Mouse (Mus musculus): ENCODE results near the gene Hmga1.

Gene Hmga1

DNA sequence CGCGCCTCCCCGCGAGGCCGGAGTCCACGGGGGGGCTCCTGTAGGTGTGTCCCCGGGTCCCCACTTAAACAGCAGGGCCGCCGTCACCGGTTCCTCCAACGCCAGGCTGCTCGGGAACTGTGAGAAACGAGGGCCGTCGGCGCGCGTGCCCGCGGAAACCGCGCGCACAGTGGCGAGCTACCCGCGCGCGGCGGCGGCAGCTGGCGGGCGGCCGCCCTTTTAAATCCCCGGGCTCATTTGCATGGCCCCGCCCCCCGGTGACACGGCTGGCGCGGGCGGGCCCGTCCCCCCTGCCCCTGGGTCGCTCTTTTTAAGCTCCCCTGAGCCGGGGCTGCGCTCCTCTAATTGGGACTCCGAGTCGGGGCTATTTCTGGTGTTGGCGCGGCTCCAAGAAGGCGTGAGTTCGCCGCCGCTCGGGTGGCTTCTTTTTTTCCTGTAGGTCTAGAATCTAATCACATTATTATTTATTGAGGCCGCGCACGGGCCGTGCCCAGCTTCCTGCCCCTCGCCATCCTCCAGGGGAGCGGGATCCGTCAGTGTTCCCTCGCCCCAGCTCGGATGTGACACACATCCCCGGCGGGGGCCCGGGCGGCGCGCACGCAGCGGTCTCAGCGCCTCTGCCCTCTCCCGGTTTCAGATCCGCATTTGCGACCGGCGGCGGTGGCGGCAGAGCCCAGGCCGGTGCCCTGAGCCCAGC lies at the start of gene Hmga1:
TSS of gene Hmga1 (plus strand) at position 183 of the 697 bp plus-strand sequence.
- CTCF ChIA-PET, result no interaction called here

GRCm38 (mm10) chr17:27506871-27507590 lies 49.3 kb upstream of the Hmga1 start:
- CTCF ChIA-PET, result no interaction called here

DNA sequence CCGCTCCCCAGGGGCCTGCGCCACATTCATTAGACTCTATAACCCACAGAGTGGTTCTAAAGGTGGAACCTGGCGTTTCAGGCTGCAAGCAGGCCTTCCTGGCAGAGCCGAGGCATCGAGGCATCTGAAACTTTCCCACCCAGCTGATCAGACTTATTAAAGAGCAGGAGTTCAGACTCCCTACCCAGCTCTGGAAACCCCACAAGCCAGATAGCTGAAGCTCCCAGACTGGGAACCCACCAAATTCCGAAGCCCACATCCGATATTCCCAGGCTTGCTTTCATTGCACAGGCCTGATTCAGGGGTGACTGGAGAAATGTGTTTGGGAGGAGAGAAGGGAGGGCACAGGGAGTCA lies 48.7 kb upstream of the Hmga1 start:
- CTCF ChIA-PET, result no interaction called here

DNA sequence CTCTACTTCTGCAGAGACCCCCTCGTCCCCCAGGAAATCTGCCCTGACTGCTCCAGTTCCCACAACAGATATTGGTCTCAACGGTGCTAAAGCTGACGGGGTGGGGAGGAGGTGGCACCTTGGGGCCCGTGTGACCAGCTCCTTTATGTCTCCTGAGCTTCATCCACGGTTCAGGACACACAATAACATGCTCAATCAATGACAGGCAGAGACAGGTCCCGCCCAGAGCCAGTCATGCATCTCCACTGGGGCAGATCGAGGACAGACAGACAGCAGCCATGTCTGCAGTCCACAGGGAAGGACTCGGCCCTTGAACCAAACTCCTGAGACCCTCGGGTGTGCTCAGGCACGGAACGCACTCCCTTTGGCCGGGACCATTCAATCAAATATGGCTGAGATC lies 48.3 kb upstream of the Hmga1 start:
- CTCF ChIA-PET, result no interaction called here

DNA sequence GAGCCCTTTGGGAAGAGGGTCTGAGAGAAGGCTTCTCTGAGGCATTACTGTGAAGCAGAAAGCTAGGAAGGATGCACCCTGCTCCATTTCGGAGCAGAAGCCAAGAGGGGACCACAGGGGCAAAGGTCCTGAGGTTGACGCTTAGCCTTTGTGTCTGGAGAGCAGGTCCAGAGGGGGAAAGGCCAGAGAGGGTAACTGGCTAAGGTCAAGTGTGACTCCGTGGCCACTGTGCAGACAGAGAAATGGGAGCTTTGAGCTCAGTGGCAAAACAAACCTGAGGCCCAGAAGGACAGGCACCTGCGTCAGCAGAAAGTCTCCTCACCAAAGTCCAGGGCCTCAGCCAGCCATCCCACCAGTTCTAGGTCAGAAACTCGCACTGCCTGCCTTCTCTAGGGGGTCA lies 47.8 kb upstream of the Hmga1 start:
- CTCF ChIA-PET, result no interaction called here

GRCm38 (mm10) chr17:27509056-27509455 lies 47.2 kb upstream of the Hmga1 start:
- CTCF ChIA-PET, result no interaction called here

- CTCF ChIA-PET, result no interaction called here
These were observed 45.8 kb upstream of the Hmga1 start for GRCm38 (mm10) chr17:27510258-27511124.

GRCm38 (mm10) chr17:27511125-27511735 lies 45.1 kb upstream of the Hmga1 start:
- CTCF ChIA-PET, result no interaction called here

DNA sequence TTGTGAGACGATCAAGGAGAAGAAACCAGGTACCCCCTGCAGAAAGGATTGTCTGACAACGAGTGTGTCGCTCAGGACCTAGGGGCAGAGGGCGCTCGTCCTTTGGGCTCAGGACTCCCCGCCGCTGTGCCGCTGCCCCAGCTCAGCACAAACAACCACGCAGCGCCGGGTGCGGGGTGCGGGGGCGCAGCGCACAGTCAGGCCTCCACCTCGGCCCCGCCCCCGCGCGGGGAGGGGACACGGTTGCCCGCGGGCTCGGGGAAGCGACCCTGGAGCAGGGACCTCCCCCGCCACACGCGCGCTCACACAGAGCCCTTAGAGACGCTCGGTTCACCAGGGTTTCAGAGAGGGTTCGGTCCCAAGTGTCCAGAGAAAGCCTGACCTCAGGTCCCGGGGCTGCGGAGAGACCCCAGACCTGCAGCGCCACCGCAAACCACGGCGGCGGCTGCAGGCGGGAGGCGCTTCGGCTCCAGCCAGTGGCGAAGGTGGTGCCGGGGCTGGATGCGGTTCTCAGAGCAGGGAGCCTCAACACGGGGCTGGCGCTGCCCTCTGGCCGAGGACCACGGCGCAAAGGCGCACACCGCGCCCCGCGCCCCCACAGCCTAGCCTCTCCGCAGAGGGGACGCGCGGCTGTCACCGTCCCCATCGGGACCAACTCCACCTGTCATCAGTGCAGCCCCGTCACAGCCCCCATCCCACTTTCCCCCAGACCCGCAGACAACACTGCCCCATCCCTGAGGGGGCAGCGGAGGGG lies 44.3 kb upstream of the Hmga1 start:
- CTCF ChIA-PET, result no interaction called here

- CTCF ChIA-PET, result no interaction called here
These were observed 43.6 kb upstream of the Hmga1 start for GRCm38 (mm10) chr17:27512619-27513161.

GRCm38 (mm10) chr17:27513279-27513915 lies 42.9 kb upstream of the Hmga1 start:
- CTCF ChIA-PET, result no interaction called here

DNA sequence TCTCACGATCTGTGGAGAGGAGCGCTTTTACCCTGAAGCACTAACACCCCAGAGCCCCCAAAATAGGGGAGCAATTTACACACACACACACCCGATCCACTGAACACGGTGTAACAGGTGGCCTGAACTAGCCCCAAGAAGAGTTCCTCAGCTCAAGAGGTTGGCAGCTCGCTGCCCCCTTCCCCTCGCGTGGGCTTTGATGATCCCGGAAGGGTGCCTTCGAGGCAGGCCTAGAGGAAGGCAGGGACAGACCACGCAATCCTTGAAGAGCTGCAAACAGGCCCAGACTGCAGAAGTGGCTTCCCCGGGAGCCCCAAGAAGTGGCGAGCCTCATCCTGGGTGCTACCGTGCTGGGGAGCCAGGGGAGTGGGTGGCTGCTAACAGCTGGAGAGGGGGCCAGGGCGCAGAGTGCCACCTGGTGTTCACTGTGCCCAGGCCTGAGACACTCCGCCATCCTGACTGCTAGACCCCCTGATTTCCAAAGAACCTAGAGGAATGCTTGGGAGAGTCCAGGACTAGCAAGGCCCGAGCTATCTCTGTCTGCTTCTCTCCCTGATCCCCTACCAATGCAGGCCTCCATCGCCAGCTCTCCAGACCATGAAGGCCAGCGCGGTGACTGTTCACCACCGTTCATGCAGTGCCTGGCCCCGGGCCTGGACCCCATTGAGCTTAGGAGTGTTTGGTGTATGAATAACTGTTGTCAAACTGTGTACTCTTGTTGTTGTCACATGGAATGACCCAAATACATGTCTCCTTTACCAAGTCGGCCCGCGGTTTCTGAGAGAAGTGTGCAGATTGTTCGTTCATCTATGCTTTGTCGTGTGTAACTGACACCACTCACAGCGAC lies 42.2 kb upstream of the Hmga1 start:
- CTCF ChIA-PET, result no interaction called here

GRCm38 (mm10) chr17:27518296-27518695 lies 38.0 kb upstream of the Hmga1 start:
- CTCF ChIA-PET, result no interaction called here

DNA sequence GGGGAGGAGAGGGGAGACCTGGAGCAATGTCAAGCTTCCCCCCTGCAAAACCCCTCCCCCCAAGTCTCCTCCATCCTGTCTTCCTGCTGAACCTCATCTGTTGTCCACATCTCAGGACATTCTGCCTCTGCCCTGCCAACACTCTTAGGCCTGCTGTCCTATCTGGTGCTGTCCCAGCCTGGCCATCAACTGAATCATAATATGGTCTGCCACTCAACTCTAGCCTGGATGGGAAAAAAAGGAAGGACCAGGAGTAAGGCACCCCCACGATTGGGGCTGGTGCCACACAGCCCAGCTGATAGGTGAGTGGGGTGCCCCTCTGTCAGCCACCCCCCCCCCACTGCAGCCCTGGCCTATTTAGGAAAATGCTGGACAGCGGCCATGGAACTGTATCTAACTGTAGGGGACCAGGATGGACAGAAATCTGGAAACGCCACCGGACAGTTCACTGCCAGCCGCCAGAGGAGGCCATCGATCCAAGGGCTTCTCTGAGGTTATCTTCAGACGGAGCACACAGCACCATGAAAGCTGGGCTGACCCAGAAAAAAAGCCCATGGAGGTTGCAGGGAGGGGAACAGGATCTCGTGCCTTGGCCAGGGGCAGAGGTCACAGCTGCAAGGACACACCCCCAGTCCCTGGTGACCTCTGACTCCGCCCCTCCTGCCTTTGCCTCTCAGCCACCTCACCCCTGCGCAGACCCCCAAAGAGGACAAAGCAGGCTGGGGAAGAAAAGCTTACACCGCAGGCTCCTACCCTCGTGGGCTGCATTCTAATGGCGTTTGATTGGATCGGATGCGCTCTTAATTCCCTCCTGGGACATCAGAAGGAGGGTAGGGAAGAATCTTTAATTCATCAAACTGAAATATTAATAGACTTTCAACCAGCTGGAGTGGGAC lies 37.3 kb upstream of the Hmga1 start:
- CTCF ChIA-PET, result interaction anchor here (0.8 kb wide), 1 partner anchor 69 kb away, joined by 3 read pairs; no protein-coding TSS in a partner anchor

- CTCF ChIA-PET, result interaction anchor here (0.6 to 1.6 kb wide), 2 partner anchors 331 to 433 kb away, joined by 3 to 4 read pairs; no protein-coding TSS in a partner anchor
These were observed 35.7 kb upstream of the Hmga1 start for GRCm38 (mm10) chr17:27520557-27520956.

DNA sequence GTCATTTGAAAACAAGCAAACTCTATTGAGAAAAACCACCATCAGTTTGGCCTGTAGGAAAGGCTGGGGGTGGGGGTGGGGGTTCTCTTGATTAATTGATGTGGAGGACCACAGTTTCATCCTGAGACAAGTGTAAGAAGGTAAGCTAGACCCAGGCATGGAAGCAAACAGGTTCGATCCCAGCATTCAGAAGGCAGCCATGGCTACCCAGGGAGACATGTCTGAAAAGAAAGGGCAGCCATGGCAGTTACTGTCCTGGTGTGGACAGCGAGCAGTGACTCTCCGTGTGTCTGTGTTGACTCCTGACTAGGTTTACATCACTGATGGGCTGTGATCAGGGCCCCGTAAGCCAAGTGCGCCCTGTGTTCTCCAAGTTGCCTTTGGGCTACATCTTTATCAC lies 35.0 kb upstream of the Hmga1 start, which contains the start of gene Grm4:
TSS of gene Grm4 (minus strand) at position 101 of the 400 bp plus-strand sequence.
- CTCF ChIA-PET, result no interaction called here

GRCm38 (mm10) chr17:27523121-27523520 lies 33.2 kb upstream of the Hmga1 start:
- CTCF ChIA-PET, result no interaction called here

- CTCF ChIA-PET, result no interaction called here
These were observed 29.1 kb upstream of the Hmga1 start for GRCm38 (mm10) chr17:27527188-27527587.
